8 mouse cellular contexts compared by ENCODE assay signal in genomic region chr19:10605901-10606622, GRCm38 (mm10). TPM values are rescaled to one million over a fixed set of nuclear protein-coding genes. Genes with fewer than 3 reads are reported as not detected.
DNase-seq lines count a peak whose midpoint lies in the region; ATAC-seq and TF ChIP-seq lines count a peak whose summit lies in the region.

No protein-coding gene starts in this region.

- H3K79me2 ChIP-seq in CH12.LX (replicated peaks; ENCODE audit: control insufficient read depth, extremely low read depth, insufficient read depth, poor library complexity, severe bottlenecking) = peaks cover 41% of the 10 kb centered on the region

- no peak for TF ChIP-seq POLR2A in CH12.LX (IDR thresholded peaks at IDR 0.05; ENCODE audit: low read depth, low read length)

- H3K4me2 ChIP-seq in CH12.LX (ENCODE audit: insufficient read depth, low read depth, poor library complexity, severe bottlenecking) = peak overlapping the region; percentile 96
- H3K4me2 ChIP-seq in embryonic facial prominence, embryonic 14.5 days (ENCODE audit: low read depth, low read length) = peak overlapping the region; percentile 60
- peak overlapping the region; percentile 86 for H3K4me2 ChIP-seq in midbrain, postnatal 0 days (ENCODE audit: low read depth, low read length, poor library complexity, severe bottlenecking)

- TF ChIP-seq RAD21 in CH12.LX (IDR thresholded peaks at IDR 0.05; ENCODE audit: low read depth, low read length) = no peak

- peak overlapping the region; percentile 61; the same call in 1 of the 2 replicates for H3K27ac ChIP-seq in CH12.LX (ENCODE audit: insufficient read depth, low read depth)
- H3K27ac ChIP-seq in embryonic facial prominence, embryonic 14.5 days (replicated peaks; ENCODE audit: low read depth, low read length) = peak overlapping the region; percentile 93
- H3K27ac ChIP-seq in limb, embryonic 10.5 days = peak overlapping the region; percentile 94
- H3K27ac ChIP-seq in midbrain, postnatal 0 days (ENCODE audit: low read depth, low read length) = peak overlapping the region; percentile 94

- dilution Hi-C loops in CH12.LX (cut with MboI; ENCODE audit: extremely low pct_ligation_motif_present, extremely low pct_unique_long_range_greater_than_20kb, low sequenced_read_pairs) = no loop called here

- no peak; the same call in 1 of the 2 replicates for ATAC-seq in embryonic facial prominence, embryonic 14.5 days (ENCODE audit: low read depth)
- peak; percentile 4; the same call in 1 of the 2 replicates for ATAC-seq in midbrain, postnatal 0 days (ENCODE audit: low FRiP score)

- in situ Hi-C loops in CH12.LX (cut with MboI; ENCODE audit: low pct_ligation_motif_present, low pct_unique_long_range_greater_than_20kb, low sequenced_read_pairs) = no loop called here

- peak; percentile 52 for DNase-seq in embryo, embryonic 11 days
- no peak for DNase-seq in embryo, embryonic 10.5 days (ENCODE audit: low spot score)
- DNase-seq in CH12.LX (ENCODE audit: extremely low read depth) = no peak
- peak; percentile 46 for DNase-seq in embryonic facial prominence, embryonic 14.5 days (ENCODE audit: low spot score)
- DNase-seq in limb, embryonic 10.5 days (ENCODE audit: low spot score) = no peak
- no peak for DNase-seq in midbrain, postnatal 0 days (ENCODE audit: low spot score)
- DNase-seq in B cell, adult 2 months = no peak
- no peak for DNase-seq in left cerebral cortex, adult 8-10 months (ENCODE audit: low spot score in 2 of 2)

- peak overlapping the region; percentile 96 for H3K9ac ChIP-seq in CH12.LX (ENCODE audit: insufficient read depth, low read depth)
- H3K9ac ChIP-seq in embryonic facial prominence, embryonic 14.5 days (ENCODE audit: low read depth, low read length) = peak overlapping the region; percentile 96
- peak overlapping the region; percentile 81 for H3K9ac ChIP-seq in midbrain, postnatal 0 days (replicated peaks; ENCODE audit: low read length, poor library complexity, severe bottlenecking)

- H3K4me1 ChIP-seq in CH12.LX (ENCODE audit: control insufficient read depth in 1 of 2, insufficient read depth in 2 of 2) = peaks cover 13 to 58% of the 10 kb centered on the region in 2 experiments
- peaks cover 14% of the 10 kb centered on the region for H3K4me1 ChIP-seq in embryonic facial prominence, embryonic 14.5 days (ENCODE audit: control insufficient read depth, insufficient read depth, low read length)
- H3K4me1 ChIP-seq in limb, embryonic 10.5 days = peaks cover 46% of the 10 kb centered on the region
- H3K4me1 ChIP-seq in midbrain, postnatal 0 days (ENCODE audit: insufficient read depth, low read length) = peaks cover 14% of the 10 kb centered on the region

- no peaks in the 10 kb centered on the region for H3K9me3 ChIP-seq in CH12.LX (replicated peaks; ENCODE audit: low read length)
- no peaks in the 10 kb centered on the region for H3K9me3 ChIP-seq in embryonic facial prominence, embryonic 14.5 days (ENCODE audit: control insufficient read depth, low read length)
- no peaks in the 10 kb centered on the region for H3K9me3 ChIP-seq in limb, embryonic 10.5 days (replicated peaks)
- H3K9me3 ChIP-seq in midbrain, postnatal 0 days (ENCODE audit: low read length) = no peaks in the 10 kb centered on the region

- H3K27me3 ChIP-seq in CH12.LX (replicated peaks) = no peaks in the 10 kb centered on the region
- no peaks in the 10 kb centered on the region for H3K27me3 ChIP-seq in embryonic facial prominence, embryonic 14.5 days (replicated peaks; ENCODE audit: control insufficient read depth, insufficient read depth, low read length)
- no peaks in the 10 kb centered on the region for H3K27me3 ChIP-seq in limb, embryonic 10.5 days (ENCODE audit: low read depth, poor library complexity, severe bottlenecking)
- H3K27me3 ChIP-seq in midbrain, postnatal 0 days (ENCODE audit: insufficient read depth, low read length) = no peaks in the 10 kb centered on the region

- H3K36me3 ChIP-seq in CH12.LX (replicated peaks in 1 of 2; ENCODE audit: control insufficient read depth in 1 of 2, insufficient read depth in 1 of 2, low read length in 1 of 2) = peaks cover 32 to 44% of the 10 kb centered on the region in 2 experiments
- peaks cover 37% of the 10 kb centered on the region for H3K36me3 ChIP-seq in embryonic facial prominence, embryonic 14.5 days (ENCODE audit: control insufficient read depth, insufficient read depth, low read length)
- peaks cover 44% of the 10 kb centered on the region for H3K36me3 ChIP-seq in limb, embryonic 10.5 days
- peaks cover 36% of the 10 kb centered on the region for H3K36me3 ChIP-seq in midbrain, postnatal 0 days (ENCODE audit: insufficient read depth, low read length)

- TF ChIP-seq EP300 in CH12.LX (IDR thresholded peaks at IDR 0.05; ENCODE audit: low read length) = no peak

- WGBS in embryonic facial prominence, embryonic 14.5 days = 5% methylated on average over 20 of the region's 20 CpGs
- WGBS in limb, embryonic 10.5 days = 6% methylated on average over 20 of the region's 20 CpGs
- 7% methylated on average over 20 of the region's 20 CpGs for WGBS in midbrain, postnatal 0 days

- peak overlapping the region; percentile 79 to 98 (median 93) for H3K4me3 ChIP-seq in CH12.LX (replicated peaks in 1 of 3; ENCODE audit: low read depth in 2 of 3, low read length in 2 of 3, poor library complexity in 1 of 3)
- peak overlapping the region; percentile 88 for H3K4me3 ChIP-seq in embryonic facial prominence, embryonic 14.5 days (ENCODE audit: low read depth, low read length)
- peak overlapping the region; percentile 80 for H3K4me3 ChIP-seq in limb, embryonic 10.5 days
- peak overlapping the region; percentile 80 for H3K4me3 ChIP-seq in midbrain, postnatal 0 days (ENCODE audit: low read depth, low read length)

- TF ChIP-seq CTCF in CH12.LX (conservative IDR thresholded peaks at IDR 0.05 in 1 of 2, IDR thresholded peaks at IDR 0.05 in 1 of 2; ENCODE audit: low read depth in 2 of 2, low read length in 2 of 2) = no peak
- TF ChIP-seq CTCF in midbrain, postnatal 0 days (IDR thresholded peaks at IDR 0.05) = no peak

TF ChIP-seq in CH12.LX, 34 proteins besides CTCF, POLR2A, EP300 and RAD21:
- TF ChIP-seq USF1 (IDR thresholded peaks at IDR 0.05; ENCODE audit: low read depth, low read length) = no peak
- peak; percentile 59; the same call in 1 of the 2 replicates for TF ChIP-seq CHD1 (IDR thresholded peaks at IDR 0.05; ENCODE audit: low read depth, low read length)

RNA-seq across cellular contexts. Expression of gene Tkfc, which starts 0.6 kb away (rescaled TPM):
- 10.0 and 11.0 TPM in 2 replicates for total RNA-seq in CH12.LX (2012; rRNA removed)
- 2.4 TPM in 2 replicates for total RNA-seq in CH12.LX (2014; rRNA removed)
- 14.9 and 15.0 TPM in 2 replicates for polyA plus RNA-seq in CH12.LX (2012; ENCODE audit: insufficient read length, low read depth)
- 13.9 and 15.4 TPM in 2 replicates for polyA plus RNA-seq in embryonic facial prominence, embryonic 14.5 days (2014; fragmentation: Nextera tagmentation; extraction: Ambion mirVana)
- polyA plus RNA-seq in limb, embryonic 10.5 days (2016; fragmentation: Nextera tagmentation; extraction: Ambion mirVana) = 19.7 and 22.8 TPM in 2 replicates
- 11.1 and 15.8 TPM in 2 replicates for total RNA-seq in midbrain, postnatal 0 days (2014; rRNA removed)
- 19.5 and 23.3 TPM in 2 replicates for polyA plus RNA-seq in midbrain, postnatal 0 days (2015; fragmentation: Nextera tagmentation; extraction: Ambion mirVana)
- total RNA-seq in left cerebral cortex, adult 8-10 months (2022) = 10 to 100 TPM; 17.4 to 19.9 (median 19.3) TPM

RNA-seq across cellular contexts. Expression of gene Ddb1, which starts 0.9 kb away (rescaled TPM):
- 319 and 365 TPM in 2 replicates for total RNA-seq in CH12.LX (2012; rRNA removed)
- total RNA-seq in CH12.LX (2014; rRNA removed) = 299 and 311 TPM in 2 replicates
- polyA plus RNA-seq in CH12.LX (2012; ENCODE audit: insufficient read length, low read depth) = 406 and 451 TPM in 2 replicates
- 349 and 405 TPM in 2 replicates for polyA plus RNA-seq in embryonic facial prominence, embryonic 14.5 days (2014; fragmentation: Nextera tagmentation; extraction: Ambion mirVana)
- 443 and 508 TPM in 2 replicates for polyA plus RNA-seq in limb, embryonic 10.5 days (2016; fragmentation: Nextera tagmentation; extraction: Ambion mirVana)
- total RNA-seq in midbrain, postnatal 0 days (2014; rRNA removed) = 247 and 261 TPM in 2 replicates
- 135 TPM in 2 replicates for polyA plus RNA-seq in midbrain, postnatal 0 days (2015; fragmentation: Nextera tagmentation; extraction: Ambion mirVana)
- 100 to 1,000 TPM; 181 to 219 (median 206) TPM for total RNA-seq in left cerebral cortex, adult 8-10 months (2022)

RNA-seq across cellular contexts. Expression of gene Vwce, which starts 28.0 kb away (rescaled TPM):
- total RNA-seq in CH12.LX (2012; rRNA removed) (0.13 and 0.21 TPM in 2 replicates), CH12.LX (2014; rRNA removed) (0.04 TPM in 1 of 2 replicates, not detected in the other)
- 1.0 and 1.3 TPM in 2 replicates for polyA plus RNA-seq in CH12.LX (2012; ENCODE audit: insufficient read length, low read depth)
- 1.5 and 1.8 TPM in 2 replicates for polyA plus RNA-seq in embryonic facial prominence, embryonic 14.5 days (2014; fragmentation: Nextera tagmentation; extraction: Ambion mirVana)
- 1.8 and 2.8 TPM in 2 replicates for polyA plus RNA-seq in limb, embryonic 10.5 days (2016; fragmentation: Nextera tagmentation; extraction: Ambion mirVana)
- 2.6 and 2.9 TPM in 2 replicates for total RNA-seq in midbrain, postnatal 0 days (2014; rRNA removed)
- 1.9 and 2.2 TPM in 2 replicates for polyA plus RNA-seq in midbrain, postnatal 0 days (2015; fragmentation: Nextera tagmentation; extraction: Ambion mirVana)
- total RNA-seq in left cerebral cortex, adult 8-10 months (2022) = under 1 TPM; 0.39 to 0.77 (median 0.47) TPM

RNA-seq across cellular contexts. Expression of gene Tmem138, which starts 28.9 kb away (rescaled TPM):
- total RNA-seq in CH12.LX (2012; rRNA removed) (14.7 and 15.9 TPM in 2 replicates), CH12.LX (2014; rRNA removed) (14.0 and 14.1 TPM in 2 replicates)
- 25.8 and 30.9 TPM in 2 replicates for polyA plus RNA-seq in CH12.LX (2012; ENCODE audit: insufficient read length, low read depth)
- polyA plus RNA-seq in embryonic facial prominence, embryonic 14.5 days (2014; fragmentation: Nextera tagmentation; extraction: Ambion mirVana) = 30.8 and 34.1 TPM in 2 replicates
- polyA plus RNA-seq in limb, embryonic 10.5 days (2016; fragmentation: Nextera tagmentation; extraction: Ambion mirVana) = 52.2 and 55.5 TPM in 2 replicates
- total RNA-seq in midbrain, postnatal 0 days (2014; rRNA removed) = 18.5 and 18.8 TPM in 2 replicates
- polyA plus RNA-seq in midbrain, postnatal 0 days (2015; fragmentation: Nextera tagmentation; extraction: Ambion mirVana) = 32.4 and 33.1 TPM in 2 replicates
- total RNA-seq in left cerebral cortex, adult 8-10 months (2022) = 10 to 100 TPM; 13.8 to 15.5 (median 14.5) TPM

RNA-seq across cellular contexts. Expression of gene Cyb561a3, which starts 29.1 kb away (rescaled TPM):
- 137 and 161 TPM in 2 replicates for total RNA-seq in CH12.LX (2012; rRNA removed)
- total RNA-seq in CH12.LX (2014; rRNA removed) = 180 and 211 TPM in 2 replicates
- 301 and 327 TPM in 2 replicates for polyA plus RNA-seq in CH12.LX (2012; ENCODE audit: insufficient read length, low read depth)
- 17.8 and 20.7 TPM in 2 replicates for polyA plus RNA-seq in embryonic facial prominence, embryonic 14.5 days (2014; fragmentation: Nextera tagmentation; extraction: Ambion mirVana)
- 14.0 and 16.3 TPM in 2 replicates for polyA plus RNA-seq in limb, embryonic 10.5 days (2016; fragmentation: Nextera tagmentation; extraction: Ambion mirVana)
- total RNA-seq in midbrain, postnatal 0 days (2014; rRNA removed) = 19.1 and 32.0 TPM in 2 replicates
- polyA plus RNA-seq in midbrain, postnatal 0 days (2015; fragmentation: Nextera tagmentation; extraction: Ambion mirVana) = 20.3 and 22.2 TPM in 2 replicates
- 10 to 100 TPM; 12.4 to 13.2 (median 12.8) TPM for total RNA-seq in left cerebral cortex, adult 8-10 months (2022)

Comparison
In these comparisons a context has a peak if more than half of its experiments do, and no peak if none do; other contexts are left out.
1. DNase-seq: peak in embryo, embryonic 11 days (single experiment) and embryonic facial prominence, embryonic 14.5 days (single experiment); none in embryo, embryonic 10.5 days (single experiment), CH12.LX (single experiment), limb, embryonic 10.5 days (single experiment), midbrain, postnatal 0 days (single experiment), B cell, adult 2 months (0 of 2) and left cerebral cortex, adult 8-10 months (0 of 2).
2. Peak in every context shown above with its lines, with median percentiles within 50 percentile points of each other: H3K27ac ChIP-seq, H3K4me2 ChIP-seq, H3K4me3 ChIP-seq and H3K9ac ChIP-seq.